Mouse (Mus musculus) heart, postnatal 0 days (tissue): ENCODE results near the gene Cldn19. TPM values are rescaled to one million over a fixed set of nuclear protein-coding genes. Genes with fewer than 3 reads are reported as not detected.

Source experiments
- ATAC-seq: fragments of 200-750 bp; cut with Nextera tagmentation; 2 replicates; pipeline ENCODE4 v1.8.0; 2017; ENCODE audit warnings: low read depth, moderate number of reproducible peaks, moderate library complexity; ENCODE audit not compliant: insufficient read depth
- DNase-seq: peaks from one replicate; pipeline ENCODE4 v3.0.0-alpha.2; 2016; ENCODE audit warnings: low spot score
- H3K27ac ChIP-seq: fragments of 300-500 bp; sonication (generic); 2 replicates; pipeline ENCODE4 v1.5.1; 2014; ENCODE audit warnings: low read depth, mild to moderate bottlenecking
- H3K27me3 ChIP-seq: fragments of 300-500 bp; sonication (generic); 2 replicates; pipeline ENCODE4 v1.6.1; 2014; ENCODE audit warnings: low read length, mixed read lengths; ENCODE audit not compliant: control insufficient read depth, insufficient read depth
- H3K36me3 ChIP-seq: fragments of 300-500 bp; sonication (generic); replicated peaks from 2 replicates; pipeline ENCODE4 v1.6.1; 2014; ENCODE audit warnings: low read length, mixed read lengths; ENCODE audit not compliant: control insufficient read depth, insufficient read depth
- H3K4me1 ChIP-seq: fragments of 300-500 bp; sonication (generic); 2 replicates; pipeline ENCODE4 v1.6.1; 2014; ENCODE audit warnings: antibody characterized with exemption; ENCODE audit not compliant: control insufficient read depth, insufficient read depth
- H3K4me2 ChIP-seq: fragments of 300-500 bp; sonication (generic); 2 replicates; pipeline ENCODE4 v1.6.1; 2014; ENCODE audit warnings: low read depth, mild to moderate bottlenecking, low read length, moderate library complexity
- H3K4me3 ChIP-seq: fragments of 300-500 bp; sonication (generic); 2 replicates; pipeline ENCODE4 v1.5.1; 2014; ENCODE audit warnings: low read depth, low read length
- H3K9ac ChIP-seq: fragments of 300-500 bp; sonication (generic); replicated peaks from 2 replicates; pipeline ENCODE4 v1.6.1; 2014; ENCODE audit warnings: low read depth, low read length, mixed read lengths
- H3K9me3 ChIP-seq: fragments of 300-500 bp; sonication (generic); replicated peaks from 2 replicates; pipeline ENCODE4 v1.6.1; 2016; ENCODE audit warnings: low read length; ENCODE audit not compliant: control insufficient read depth
- CTCF ChIP-seq: IDR thresholded peaks from 2 replicates; pipeline ENCODE4 v1.5.1; 2016; ENCODE audit warnings: antibody characterized with exemption, control low read depth, low read depth
- EP300 ChIP-seq: IDR thresholded peaks from 2 replicates; pipeline ENCODE4 v1.6.1; 2016; ENCODE audit warnings: antibody characterized with exemption, low read depth
- WGBS: fragments of 180-500 bp; shearing (Covaris S2); extraction: QIAGEN DNeasy Blood & Tissue Kit; methylation state at CpG from one replicate; pipeline ENCODE4 v1.1.7; 2014; 5-methylcytosine and 5-hydroxymethylcytosine counted together
- polyA plus RNA-seq: library from polyadenylated mRNA; unstranded; fragments of >200 nt; fragmentation: Nextera tagmentation; extraction: Ambion mirVana; gene quantifications from 2 replicates; pipeline ENCODE4 v1.2.1, GENCODE M21; 2015
- total RNA-seq: library from RNA; depleted of rRNA; stranded (reverse); fragments of >200 nt; gene quantifications from 2 replicates; pipeline ENCODE4 v1.2.3, GENCODE M21; 2014; ENCODE audit warnings: low replicate concordance

The Cldn19 gene
- total and polyA plus RNA-seq, 2 experiments from 2014 or later, result not detected

- 0 out of 2 replicates have a peak overlapping the region, but pooled peaks have one; percentile 25 for H3K27ac ChIP-seq
- H3K9me3 ChIP-seq, result no peaks in the 10 kb centered on the region
- no peak overlapping the region for H3K9ac ChIP-seq
- H3K4me1 ChIP-seq, result peaks cover 8% of the 10 kb centered on the region; the same call in 1 of the 2 replicates
- ATAC-seq, result no peak
- H3K27me3 ChIP-seq, result no peaks in the 10 kb centered on the region
- H3K36me3 ChIP-seq, result peaks cover 24% of the 10 kb centered on the region; the same call in 1 of the 2 replicates
- no peak overlapping the region for H3K4me3 ChIP-seq
- 73% methylated on average over 9 of the region's 9 CpGs for WGBS
- TF ChIP-seq EP300, result no peak
- TF ChIP-seq CTCF, result no peak
- no peak for DNase-seq
- H3K4me2 ChIP-seq, result no peak overlapping the region
Measured at GRCm38 (mm10) chr4:119245961-119246360, 9.3 kb upstream of the Cldn19 start.

- DNase-seq (no peak), ATAC-seq (no peak)
- no peak for TF ChIP-seq CTCF
- no peak overlapping the region for H3K4me2 ChIP-seq
- no peaks in the 10 kb centered on the region for H3K27me3 ChIP-seq
- H3K36me3 ChIP-seq, result peaks cover 19% of the 10 kb centered on the region; the same call in 1 of the 2 replicates
- no peak overlapping the region for H3K27ac ChIP-seq
- peaks cover 8% of the 10 kb centered on the region; the same call in 1 of the 2 replicates for H3K4me1 ChIP-seq
- no peaks in the 10 kb centered on the region for H3K9me3 ChIP-seq
- H3K9ac ChIP-seq, result no peak overlapping the region
- 79% methylated on average over 14 of the region's 14 CpGs for WGBS
- H3K4me3 ChIP-seq, result no peak overlapping the region
Measured at GRCm38 (mm10) chr4:119246688-119247225, 8.5 kb upstream of the Cldn19 start.

DNA sequence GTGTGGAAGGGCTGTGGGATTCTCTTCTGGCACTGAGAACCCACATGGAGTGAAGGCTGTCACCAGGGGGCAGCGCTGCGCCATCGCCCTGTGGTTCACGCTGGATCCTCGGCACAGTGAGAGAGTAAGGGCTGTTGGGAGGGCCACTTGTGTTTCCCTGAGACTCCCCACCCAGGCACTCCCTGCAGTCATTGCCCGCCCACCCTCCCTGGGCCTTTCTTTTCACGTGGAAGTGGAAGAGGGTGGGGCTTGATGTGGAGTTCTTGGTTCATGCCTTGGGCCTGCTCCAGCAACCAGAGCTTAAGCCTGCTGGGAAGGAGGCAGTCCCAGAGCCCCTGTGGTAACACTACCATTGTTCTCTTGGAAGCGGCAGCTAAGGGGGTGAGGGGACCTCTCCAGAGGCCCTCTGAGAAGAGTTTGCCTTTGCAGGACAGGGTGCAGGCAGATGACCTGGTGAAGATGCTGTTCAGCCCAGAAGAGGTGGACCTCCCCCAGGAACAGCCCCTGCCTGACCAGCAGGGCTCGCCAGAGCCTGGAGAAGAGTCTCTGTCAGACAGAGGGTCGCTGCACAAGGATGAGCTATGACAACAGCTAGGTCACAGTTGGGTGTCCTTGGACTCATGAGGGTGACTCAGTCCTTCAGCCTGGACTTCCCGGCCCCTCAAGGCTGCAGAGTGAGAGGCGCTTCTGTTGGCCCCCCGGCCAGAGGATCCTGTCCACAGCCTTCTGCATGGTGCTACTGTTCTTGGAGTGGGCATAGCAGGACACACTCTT, 7.6 kb upstream of the Cldn19 start:
- Histone ChIP-seq H3K9me3 (no peaks in the 10 kb centered on the region), H3K9ac (no peak overlapping the region), H3K4me3 (no peak overlapping the region), H3K4me2 (no peak overlapping the region), H3K36me3 (peaks cover 11% of the 10 kb centered on the region; the same call in 1 of the 2 replicates), H3K4me1 (peaks cover 8% of the 10 kb centered on the region; the same call in 1 of the 2 replicates), H3K27me3 (no peaks in the 10 kb centered on the region), H3K27ac (peak overlapping the region; percentile 47)
- DNase-seq, result peak; percentile 69
- TF ChIP-seq CTCF (peak; percentile 91), EP300 (no peak)
- 45% methylated on average over 13 of the region's 13 CpGs for WGBS
- ATAC-seq, result peak; percentile 67

- DNase-seq, result no peak
- ATAC-seq, result no peak
- Histone ChIP-seq H3K4me2 (no peak overlapping the region), H3K27me3 (no peaks in the 10 kb centered on the region), H3K36me3 (peaks cover 8% of the 10 kb centered on the region; the same call in 1 of the 2 replicates), H3K9me3 (no peaks in the 10 kb centered on the region), H3K9ac (no peak overlapping the region), H3K27ac (peak overlapping the region; percentile 47; the same call in 1 of the 2 replicates), H3K4me3 (no peak overlapping the region), H3K4me1 (peaks cover 8% of the 10 kb centered on the region; the same call in 1 of the 2 replicates)
- WGBS, result 51% methylated on average over 11 of the region's 11 CpGs
- no peak for TF ChIP-seq CTCF
Measured at GRCm38 (mm10) chr4:119248407-119248965, 6.7 kb upstream of the Cldn19 start.

DNA sequence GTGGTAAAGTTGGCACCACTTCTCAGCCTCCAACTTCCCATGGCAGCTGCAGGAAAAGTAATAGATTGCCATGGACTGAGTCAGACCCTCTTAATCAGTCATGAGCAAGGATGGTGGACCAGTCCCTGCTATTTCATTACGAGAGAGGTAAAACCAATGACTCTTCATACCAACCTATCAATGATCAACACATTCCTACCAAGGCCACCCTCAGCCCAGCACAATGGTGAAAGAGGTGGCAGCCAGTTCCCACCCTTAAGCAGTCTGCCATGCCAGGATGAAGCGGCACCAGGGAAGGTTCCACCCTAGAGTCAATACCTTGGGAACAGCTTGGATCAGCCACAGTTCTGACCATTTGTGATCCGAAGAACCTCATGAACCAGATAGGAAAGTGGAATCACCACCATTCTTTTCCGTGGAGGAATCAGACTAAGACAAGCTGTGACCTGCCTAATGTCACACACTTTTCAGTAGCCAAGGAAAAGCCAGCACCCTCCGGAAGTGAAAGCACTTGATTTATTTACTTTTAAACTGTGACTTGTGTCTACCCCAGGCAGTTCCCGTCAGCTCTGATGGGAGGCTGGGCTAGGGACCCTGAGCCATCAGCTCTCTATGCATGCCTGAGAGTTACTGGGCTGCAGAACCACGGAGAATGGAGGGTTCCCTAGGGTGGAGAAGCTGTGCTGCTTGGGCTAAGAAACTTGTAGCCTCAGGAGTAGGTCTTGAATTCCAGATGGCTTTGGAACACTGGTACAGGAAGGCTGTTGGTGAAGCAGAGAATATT, 3.0 kb upstream of the Cldn19 start:
- 64% methylated on average over 7 of the region's 7 CpGs for WGBS
- Histone ChIP-seq H3K27ac (no peak overlapping the region), H3K27me3 (no peaks in the 10 kb centered on the region), H3K4me1 (peaks cover 8% of the 10 kb centered on the region; the same call in 1 of the 2 replicates), H3K9ac (no peak overlapping the region), H3K36me3 (no peaks in the 10 kb centered on the region), H3K4me3 (no peak overlapping the region), H3K9me3 (no peaks in the 10 kb centered on the region), H3K4me2 (no peak overlapping the region)
- DNase-seq, result no peak
- ATAC-seq, result no peak
- TF ChIP-seq CTCF (no peak), EP300 (no peak)
